Mouse (Mus musculus): ENCODE results near the gene Prkg1. TPM values are rescaled to one million over a fixed set of nuclear protein-coding genes. Genes with fewer than 3 reads are reported as not detected.

Prkg1 gene
- polyA plus RNA-seq, 1 experiment from 2014 or later, result 7.1 TPM

GRCm38 (mm10) chr19:31351796-31352195, 413.0 kb downstream of the Prkg1 start:
- Histone ChIP-seq H3K4me3 (ENCODE audit: low read depth, low read length) (no peak overlapping the region), H3K27me3 (ENCODE audit: control insufficient read depth, insufficient read depth, low read length) (no peaks in the 10 kb centered on the region), H3K4me2 (ENCODE audit: low read depth, low read length) (no peak overlapping the region), H3K4me1 (ENCODE audit: control insufficient read depth, insufficient read depth, low read length) (no peaks in the 10 kb centered on the region), H3K9me3 (replicated peaks; ENCODE audit: control insufficient read depth, low read length) (no peaks in the 10 kb centered on the region), H3K36me3 (replicated peaks; ENCODE audit: control insufficient read depth, insufficient read depth, low read depth, low read length) (no peaks in the 10 kb centered on the region), H3K9ac (replicated peaks; ENCODE audit: low read length) (no peak overlapping the region), H3K27ac (replicated peaks; ENCODE audit: low read depth, low read length) (no peak overlapping the region)
- DNase-seq (ENCODE audit: low spot score) (no peak), ATAC-seq (replicated peaks; ENCODE audit: insufficient number of reproducible peaks, low FRiP score, low TSS enrichment, low read depth) (no peak)
- 45% methylated on average over 3 of the region's 3 CpGs for WGBS

GRCm38 (mm10) chr19:31342150-31342549, 422.7 kb downstream of the Prkg1 start:
- Histone ChIP-seq H3K36me3 (replicated peaks; ENCODE audit: control insufficient read depth, insufficient read depth, low read depth, low read length) (no peaks in the 10 kb centered on the region), H3K4me1 (ENCODE audit: control insufficient read depth, insufficient read depth, low read length) (no peaks in the 10 kb centered on the region), H3K27ac (replicated peaks; ENCODE audit: low read depth, low read length) (no peak overlapping the region), H3K9ac (replicated peaks; ENCODE audit: low read length) (no peak overlapping the region), H3K4me2 (ENCODE audit: low read depth, low read length) (no peak overlapping the region), H3K4me3 (ENCODE audit: low read depth, low read length) (no peak overlapping the region), H3K9me3 (replicated peaks; ENCODE audit: control insufficient read depth, low read length) (no peaks in the 10 kb centered on the region), H3K27me3 (ENCODE audit: control insufficient read depth, insufficient read depth, low read length) (no peaks in the 10 kb centered on the region)
- WGBS, result 26% methylated on average over 4 of the region's 4 CpGs
- ATAC-seq (replicated peaks; ENCODE audit: insufficient number of reproducible peaks, low FRiP score, low TSS enrichment, low read depth) (no peak), DNase-seq (ENCODE audit: low spot score) (peak; percentile 82)

GRCm38 (mm10) chr19:31340898-31341297, 423.9 kb downstream of the Prkg1 start:
- Histone ChIP-seq H3K27me3 (ENCODE audit: control insufficient read depth, insufficient read depth, low read length) (no peaks in the 10 kb centered on the region), H3K9me3 (replicated peaks; ENCODE audit: control insufficient read depth, low read length) (no peaks in the 10 kb centered on the region), H3K4me1 (ENCODE audit: control insufficient read depth, insufficient read depth, low read length) (no peaks in the 10 kb centered on the region), H3K4me3 (ENCODE audit: low read depth, low read length) (no peak overlapping the region), H3K36me3 (replicated peaks; ENCODE audit: control insufficient read depth, insufficient read depth, low read depth, low read length) (no peaks in the 10 kb centered on the region), H3K27ac (replicated peaks; ENCODE audit: low read depth, low read length) (no peak overlapping the region), H3K4me2 (ENCODE audit: low read depth, low read length) (no peak overlapping the region), H3K9ac (replicated peaks; ENCODE audit: low read length) (no peak overlapping the region)
- 69% methylated on average over 1 of the region's 1 CpGs for WGBS
- DNase-seq (ENCODE audit: low spot score) (no peak), ATAC-seq (replicated peaks; ENCODE audit: insufficient number of reproducible peaks, low FRiP score, low TSS enrichment, low read depth) (no peak)

DNA sequence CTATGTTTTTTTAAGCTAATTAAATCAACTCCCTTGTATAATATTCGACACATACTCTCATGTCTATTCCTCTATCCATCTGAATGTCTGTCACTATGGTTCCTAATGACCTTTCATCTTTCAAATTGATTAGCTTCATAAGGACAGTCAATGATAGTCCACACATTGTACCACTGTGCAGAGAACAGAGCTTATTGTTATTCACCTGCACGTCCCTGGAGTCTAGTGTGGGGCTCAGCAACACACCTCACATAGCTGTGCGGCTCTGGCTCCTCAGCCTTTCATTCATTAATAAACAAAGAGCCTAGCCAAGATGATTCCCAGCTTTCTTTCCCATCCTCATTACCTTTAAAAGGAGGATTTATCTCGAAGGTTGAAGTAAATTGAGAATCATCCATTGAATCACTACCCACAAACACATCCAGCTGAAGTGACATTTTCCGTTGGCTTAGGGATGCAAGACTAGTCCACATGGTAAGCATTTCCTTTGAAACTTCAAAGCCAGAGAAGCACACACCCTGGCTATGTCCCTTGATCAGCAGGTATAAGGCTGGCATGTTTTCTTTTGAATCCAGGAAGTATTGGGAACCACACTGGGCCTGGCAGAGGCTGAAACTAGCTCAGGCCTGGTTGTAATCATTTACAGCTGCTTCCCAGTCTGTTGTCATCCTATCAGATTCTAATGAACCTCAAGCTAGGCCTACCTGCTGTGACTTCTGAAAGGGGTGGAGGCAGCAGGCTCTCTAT, 426.3 kb downstream of the Prkg1 start:
- H3K4me2 ChIP-seq (ENCODE audit: low read depth, low read length), result no peak overlapping the region
- H3K9me3 ChIP-seq (replicated peaks; ENCODE audit: control insufficient read depth, low read length), result no peaks in the 10 kb centered on the region
- H3K4me1 ChIP-seq (ENCODE audit: control insufficient read depth, insufficient read depth, low read length), result no peaks in the 10 kb centered on the region
- H3K9ac ChIP-seq (replicated peaks; ENCODE audit: low read length), result no peak overlapping the region
- H3K27me3 ChIP-seq (ENCODE audit: control insufficient read depth, insufficient read depth, low read length), result no peaks in the 10 kb centered on the region
- no peaks in the 10 kb centered on the region for H3K36me3 ChIP-seq (replicated peaks; ENCODE audit: control insufficient read depth, insufficient read depth, low read depth, low read length)
- H3K4me3 ChIP-seq (ENCODE audit: low read depth, low read length), result no peak overlapping the region
- DNase-seq (ENCODE audit: low spot score), result peak; percentile 45
- H3K27ac ChIP-seq (replicated peaks; ENCODE audit: low read depth, low read length), result no peak overlapping the region
- 55% methylated on average over 5 of the region's 5 CpGs for WGBS
- no peak for ATAC-seq (replicated peaks; ENCODE audit: insufficient number of reproducible peaks, low FRiP score, low TSS enrichment, low read depth)

DNA sequence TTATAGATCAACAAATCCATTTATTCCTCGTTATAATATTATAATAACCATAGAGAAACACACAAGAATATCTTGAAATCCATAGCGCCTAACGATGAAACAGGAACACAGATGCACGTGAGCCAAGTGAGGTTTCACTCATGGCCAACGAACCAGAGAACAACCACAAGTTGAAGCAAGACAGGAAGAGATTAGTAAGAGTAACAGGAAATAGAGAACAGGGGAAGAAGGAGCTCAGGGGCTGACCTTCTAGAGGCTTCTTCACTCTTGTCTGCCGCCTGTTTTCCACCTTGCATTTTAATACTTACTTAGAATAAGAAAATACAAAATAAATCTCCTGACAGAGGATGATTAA, 427.0 kb downstream of the Prkg1 start:
- WGBS, result 76% methylated on average over 6 of the region's 6 CpGs
- Histone ChIP-seq H3K9me3 (replicated peaks; ENCODE audit: control insufficient read depth, low read length) (no peaks in the 10 kb centered on the region), H3K27ac (replicated peaks; ENCODE audit: low read depth, low read length) (no peak overlapping the region), H3K4me2 (ENCODE audit: low read depth, low read length) (no peak overlapping the region), H3K9ac (replicated peaks; ENCODE audit: low read length) (no peak overlapping the region), H3K4me1 (ENCODE audit: control insufficient read depth, insufficient read depth, low read length) (no peaks in the 10 kb centered on the region), H3K27me3 (ENCODE audit: control insufficient read depth, insufficient read depth, low read length) (no peaks in the 10 kb centered on the region), H3K36me3 (replicated peaks; ENCODE audit: control insufficient read depth, insufficient read depth, low read depth, low read length) (no peaks in the 10 kb centered on the region), H3K4me3 (ENCODE audit: low read depth, low read length) (no peak overlapping the region)
- DNase-seq (ENCODE audit: low spot score) (no peak), ATAC-seq (replicated peaks; ENCODE audit: insufficient number of reproducible peaks, low FRiP score, low TSS enrichment, low read depth) (no peak)

DNA sequence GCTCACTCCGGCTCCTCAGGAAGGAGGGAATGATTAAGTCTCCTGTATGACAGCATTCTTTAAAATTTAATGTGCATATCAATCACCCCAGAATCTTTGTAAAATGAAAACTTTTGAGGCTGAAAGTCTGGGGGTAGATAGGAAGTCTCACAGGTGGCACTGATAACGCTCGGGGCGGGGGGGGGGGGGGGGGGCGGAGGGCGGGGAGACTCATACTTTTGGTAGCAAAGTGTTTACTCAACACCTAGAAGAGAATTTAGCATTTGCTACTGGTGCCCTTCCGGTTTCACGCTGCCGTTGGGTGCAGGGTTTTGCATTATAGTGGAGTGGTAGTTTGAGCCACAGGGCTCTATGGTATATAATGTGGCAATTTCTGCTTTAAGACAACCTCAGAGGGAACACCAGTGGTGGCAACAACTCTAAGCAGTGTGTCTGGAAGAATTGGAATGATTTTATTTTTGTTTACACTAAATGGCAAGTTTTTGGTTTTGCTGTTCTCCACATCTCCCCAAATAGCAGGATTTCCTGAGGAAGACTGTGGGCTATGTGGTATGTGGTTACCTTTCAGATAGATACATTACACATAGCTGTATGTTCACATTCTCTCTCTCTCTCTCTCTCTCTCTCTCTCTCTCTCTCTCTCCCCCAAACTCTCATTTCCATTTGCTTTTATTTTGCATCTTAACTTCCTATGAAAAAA, 427.5 kb downstream of the Prkg1 start:
- no peaks in the 10 kb centered on the region for H3K27me3 ChIP-seq (ENCODE audit: control insufficient read depth, insufficient read depth, low read length)
- ATAC-seq (replicated peaks; ENCODE audit: insufficient number of reproducible peaks, low FRiP score, low TSS enrichment, low read depth) (no peak), DNase-seq (ENCODE audit: low spot score) (no peak)
- H3K4me1 ChIP-seq (ENCODE audit: control insufficient read depth, insufficient read depth, low read length), result no peaks in the 10 kb centered on the region
- 86% methylated on average over 8 of the region's 9 CpGs for WGBS
- H3K36me3 ChIP-seq (replicated peaks; ENCODE audit: control insufficient read depth, insufficient read depth, low read depth, low read length), result no peaks in the 10 kb centered on the region
- no peaks in the 10 kb centered on the region for H3K9me3 ChIP-seq (replicated peaks; ENCODE audit: control insufficient read depth, low read length)
- H3K27ac ChIP-seq (replicated peaks; ENCODE audit: low read depth, low read length), result no peak overlapping the region
- no peak overlapping the region for H3K4me2 ChIP-seq (ENCODE audit: low read depth, low read length)
- H3K4me3 ChIP-seq (ENCODE audit: low read depth, low read length), result no peak overlapping the region
- no peak overlapping the region for H3K9ac ChIP-seq (replicated peaks; ENCODE audit: low read length)

DNA sequence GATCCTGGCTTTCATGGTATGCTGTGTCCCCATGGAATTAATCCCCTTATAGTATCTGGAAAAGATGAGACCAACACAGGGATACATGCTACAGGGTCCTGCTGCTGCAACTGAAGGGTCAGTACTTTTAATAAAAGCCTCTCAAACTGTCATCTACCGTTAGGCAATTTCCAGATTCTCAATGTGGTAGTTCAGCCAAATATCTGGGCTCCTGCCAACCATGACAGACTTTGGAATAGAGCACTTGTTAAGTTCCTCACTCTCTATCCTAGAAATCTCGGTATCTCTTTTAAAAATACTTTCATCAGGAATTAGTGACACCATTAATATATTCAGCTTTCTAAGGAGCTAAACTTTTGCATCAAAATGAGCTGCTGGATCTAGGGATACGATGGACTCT, 428.5 kb downstream of the Prkg1 start:
- Histone ChIP-seq H3K4me2 (ENCODE audit: low read depth, low read length) (no peak overlapping the region), H3K4me3 (ENCODE audit: low read depth, low read length) (no peak overlapping the region), H3K27me3 (ENCODE audit: control insufficient read depth, insufficient read depth, low read length) (no peaks in the 10 kb centered on the region), H3K4me1 (ENCODE audit: control insufficient read depth, insufficient read depth, low read length) (no peaks in the 10 kb centered on the region), H3K36me3 (replicated peaks; ENCODE audit: control insufficient read depth, insufficient read depth, low read depth, low read length) (no peaks in the 10 kb centered on the region), H3K9ac (replicated peaks; ENCODE audit: low read length) (no peak overlapping the region), H3K9me3 (replicated peaks; ENCODE audit: control insufficient read depth, low read length) (no peaks in the 10 kb centered on the region), H3K27ac (replicated peaks; ENCODE audit: low read depth, low read length) (no peak overlapping the region)
- DNase-seq (ENCODE audit: low spot score) (no peak), ATAC-seq (replicated peaks; ENCODE audit: insufficient number of reproducible peaks, low FRiP score, low TSS enrichment, low read depth) (no peak)
- WGBS, result 80% methylated on average over 3 of the region's 3 CpGs

DNA sequence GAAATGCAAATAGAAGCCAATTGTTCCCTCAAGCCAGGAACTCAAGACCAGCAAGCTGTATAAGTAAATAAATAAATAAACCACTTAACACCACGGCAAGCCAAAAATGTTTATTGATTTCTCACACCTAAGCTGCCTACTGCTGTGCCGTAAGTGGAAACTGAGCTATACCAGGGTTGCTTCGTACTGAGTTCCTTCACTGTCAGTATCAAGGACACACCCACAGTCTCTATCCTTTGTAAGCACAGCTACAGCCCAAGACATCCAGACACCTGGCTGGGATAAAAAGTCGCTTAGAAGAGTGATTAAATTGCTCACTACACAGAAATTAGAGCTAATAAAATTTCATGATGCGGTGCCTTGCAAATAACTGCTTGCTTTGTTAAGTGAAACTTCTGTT, 434.9 kb downstream of the Prkg1 start:
- no peak for ATAC-seq (replicated peaks; ENCODE audit: insufficient number of reproducible peaks, low FRiP score, low TSS enrichment, low read depth)
- no peak overlapping the region for H3K9ac ChIP-seq (replicated peaks; ENCODE audit: low read length)
- no peaks in the 10 kb centered on the region for H3K27me3 ChIP-seq (ENCODE audit: control insufficient read depth, insufficient read depth, low read length)
- no peak for DNase-seq (ENCODE audit: low spot score)
- 56% methylated on average over 5 of the region's 5 CpGs for WGBS
- H3K4me3 ChIP-seq (ENCODE audit: low read depth, low read length), result no peak overlapping the region
- no peaks in the 10 kb centered on the region for H3K36me3 ChIP-seq (replicated peaks; ENCODE audit: control insufficient read depth, insufficient read depth, low read depth, low read length)
- H3K9me3 ChIP-seq (replicated peaks; ENCODE audit: control insufficient read depth, low read length), result no peaks in the 10 kb centered on the region
- no peak overlapping the region for H3K4me2 ChIP-seq (ENCODE audit: low read depth, low read length)
- no peaks in the 10 kb centered on the region for H3K4me1 ChIP-seq (ENCODE audit: control insufficient read depth, insufficient read depth, low read length)
- H3K27ac ChIP-seq (replicated peaks; ENCODE audit: low read depth, low read length), result no peak overlapping the region
